Mouse (Mus musculus): Measurements from ENCODE around the gene Sh2d7.
A peak's percentile ranks its signal among the peaks of the same experiment; 100 is the strongest.
"Not testable (repeated sequence)": the region's sequence is repeated elsewhere in the genome, so short reads cannot be mapped to it uniquely, and the experiment has no call there.

The Sh2d7 gene

GRCm38 (mm10) chr9:54544212-54544953 lies 5.6 kb downstream of the Sh2d7 start:
- DNase-seq (ENCODE audit: inconsistent age in 2 of 2, low spot score in 1 of 2) = no peak

GRCm38 (mm10) chr9:54544954-54545315 lies 6.2 kb downstream of the Sh2d7 start:
- no peak for DNase-seq (ENCODE audit: inconsistent age in 2 of 2, low spot score in 1 of 2)

GRCm38 (mm10) chr9:54547536-54547935 lies 8.8 kb downstream of the Sh2d7 start:
- DNase-seq (ENCODE audit: inconsistent age in 2 of 2, low spot score in 1 of 2) = peak; percentile 58 to 84

- DNase-seq (ENCODE audit: inconsistent age in 2 of 2, low spot score in 1 of 2) = no peak
Measured at GRCm38 (mm10) chr9:54549433-54549832, 10.6 kb downstream of the Sh2d7 start.

- peak; percentile 32 to 67 for DNase-seq (ENCODE audit: inconsistent age in 2 of 2, low spot score in 1 of 2)
Measured at GRCm38 (mm10) chr9:54552409-54552808, 13.6 kb downstream of the Sh2d7 start.

GRCm38 (mm10) chr9:54555044-54555443 lies 16.3 kb downstream of the Sh2d7 start:
- DNase-seq (ENCODE audit: inconsistent age in 2 of 2, low spot score in 1 of 2) = no peak

GRCm38 (mm10) chr9:54558731-54559130 lies 19.9 kb downstream of the Sh2d7 start:
- no peak for DNase-seq (ENCODE audit: inconsistent age in 2 of 2, low spot score in 1 of 2)

GRCm38 (mm10) chr9:54559771-54560471 lies 21.1 kb downstream of the Sh2d7 start, which contains the start of gene Cib2:
Gene Cib2 (minus strand): TSS chr9:54560218.
- peak; percentile 92 to 95 for DNase-seq (ENCODE audit: inconsistent age in 2 of 2, low spot score in 1 of 2)

- DNase-seq (ENCODE audit: inconsistent age in 2 of 2, low spot score in 1 of 2) = no peak
Measured at GRCm38 (mm10) chr9:54560831-54561601, 22.2 kb downstream of the Sh2d7 start.

GRCm38 (mm10) chr9:54566958-54567357 lies 28.2 kb downstream of the Sh2d7 start:
- no peak for DNase-seq (ENCODE audit: inconsistent age in 2 of 2, low spot score in 1 of 2)

- no peak for DNase-seq (ENCODE audit: inconsistent age in 2 of 2, low spot score in 1 of 2)
Measured at GRCm38 (mm10) chr9:54568732-54569131, 29.9 kb downstream of the Sh2d7 start.

GRCm38 (mm10) chr9:54571130-54571839 lies 32.5 kb downstream of the Sh2d7 start:
- peak in 1 of 2 experiments; percentile 61 for DNase-seq (ENCODE audit: inconsistent age in 2 of 2, low spot score in 1 of 2)

GRCm38 (mm10) chr9:54583712-54584111 lies 44.9 kb downstream of the Sh2d7 start:
- no peak for DNase-seq (ENCODE audit: inconsistent age in 2 of 2, low spot score in 1 of 2)

GRCm38 (mm10) chr9:54584127-54584526 lies 45.3 kb downstream of the Sh2d7 start:
- DNase-seq (ENCODE audit: inconsistent age in 2 of 2, low spot score in 1 of 2) = not testable (repeated sequence)

- DNase-seq (ENCODE audit: inconsistent age in 2 of 2, low spot score in 1 of 2) = no peak
Measured at GRCm38 (mm10) chr9:54585839-54586198, 47.0 kb downstream of the Sh2d7 start.

GRCm38 (mm10) chr9:54586199-54587061 lies 47.6 kb downstream of the Sh2d7 start, which contains the start of gene Idh3a:
Gene Idh3a (plus strand): TSS chr9:54586334.
- peak; percentile 99 to 100 for DNase-seq (ENCODE audit: inconsistent age in 2 of 2, low spot score in 1 of 2)

- peak in 1 of 2 experiments; percentile 56 for DNase-seq (ENCODE audit: inconsistent age in 2 of 2, low spot score in 1 of 2)
Measured at GRCm38 (mm10) chr9:54587863-54588262, 49.1 kb downstream of the Sh2d7 start.

- DNase-seq (ENCODE audit: inconsistent age in 2 of 2, low spot score in 1 of 2) = peak; percentile 66 to 76
Measured at GRCm38 (mm10) chr9:54593652-54594051, 54.9 kb downstream of the Sh2d7 start.
